Mouse (Mus musculus) C2C12 (cell line): Measurements from ENCODE around the gene Adnp.

ENCODE experiments used
- CEBPB ChIP-seq: IDR thresholded peaks from one replicate; pipeline ENCODE4 v1.6.1; 2011; ENCODE audit warnings: low read depth, mild to moderate bottlenecking, control low read depth, moderate library complexity
- CTCF ChIP-seq: IDR thresholded peaks from one replicate; pipeline ENCODE4 v1.5.1; 2011; ENCODE audit not compliant: control insufficient read depth, insufficient read depth, insufficient read length
- MAX ChIP-seq: IDR thresholded peaks from one replicate; pipeline ENCODE4 v1.6.1; 2011; ENCODE audit warnings: mild to moderate bottlenecking, control low read depth
- USF1 ChIP-seq: IDR thresholded peaks from one replicate; pipeline ENCODE4 v1.6.1; 2011; ENCODE audit warnings: low read depth, mild to moderate bottlenecking, control low read depth, moderate library complexity

DNA sequence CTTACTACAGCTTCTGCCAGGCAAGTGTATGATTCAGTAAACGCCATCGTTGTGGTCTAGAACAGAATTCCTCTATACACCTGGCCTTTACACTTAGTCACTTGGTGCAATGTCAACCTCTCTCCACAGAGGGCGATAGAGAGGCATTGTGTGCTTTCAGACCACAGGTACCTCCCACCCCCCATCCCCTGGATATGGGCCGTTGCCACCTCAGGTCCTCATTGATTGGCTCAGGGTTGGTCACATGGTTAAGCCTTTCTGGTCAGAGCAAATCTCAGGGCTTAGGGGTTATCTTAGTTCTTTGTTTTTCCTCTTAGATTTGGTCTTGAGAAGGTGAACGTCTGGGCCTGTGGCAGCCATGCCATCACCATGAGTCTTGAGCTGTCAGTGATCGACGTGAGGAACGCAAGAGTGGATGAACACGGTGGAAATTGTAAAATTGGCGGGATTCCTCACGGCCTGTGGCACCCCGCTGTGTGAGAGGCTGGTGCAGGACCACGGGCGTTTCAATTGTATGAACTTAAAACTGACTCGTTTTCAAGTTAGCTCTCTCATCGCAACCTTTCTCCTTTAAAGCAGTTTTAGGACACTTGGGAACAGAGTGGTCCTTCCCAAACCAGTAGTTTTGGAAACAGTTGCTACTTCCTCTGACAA is 45.9 kb upstream of the Adnp start:
- TF ChIP-seq CTCF: no peak
- TF ChIP-seq CEBPB: no peak
- TF ChIP-seq MAX: no peak
- no peak for TF ChIP-seq USF1
